ENCODE assay signal across 8 mouse cellular contexts in genomic region chr11:29180657-29181056, GRCm38 (mm10). TPM values are rescaled to one million over a fixed set of nuclear protein-coding genes. Genes with fewer than 3 reads are reported as not detected.
DNase-seq lines count a peak whose midpoint lies in the region; ATAC-seq lines count a peak whose summit lies in the region.

No protein-coding gene starts in this region.

- WGBS in forebrain, embryonic 14.5 days: 30% methylated on average over 3 of the region's 3 CpGs
- WGBS in forebrain, embryonic 10.5 days: 84% methylated on average over 3 of the region's 3 CpGs
- 64% methylated on average over 3 of the region's 3 CpGs for WGBS in heart, embryonic 14.5 days

- peak; percentile 72 for ATAC-seq in forebrain, embryonic 14.5 days
- ATAC-seq in heart, embryonic 14.5 days (ENCODE audit: insufficient number of reproducible peaks, insufficient read depth, low FRiP score, low read depth): no peak

- DNase-seq in forebrain, embryonic 14.5 days (ENCODE audit: low spot score): peak; percentile 81
- no peak for DNase-seq in forebrain, embryonic 10.5 days (ENCODE audit: extremely low spot score, low spot score)
- peak; percentile 22 for DNase-seq in right cerebral cortex, adult 18-20 months
- DNase-seq in right cerebral cortex, postnatal 25 days: no peak
- peak; percentile 12 for DNase-seq in right cerebral cortex, postnatal 4 days
- no peak for DNase-seq in urinary bladder, postnatal 10 days (ENCODE audit: low spot score)
- no peak for DNase-seq in thymus, postnatal 0 days (ENCODE audit: low spot score)

- no peak overlapping the region for H3K4me2 ChIP-seq in forebrain, embryonic 14.5 days (ENCODE audit: low read length)
- H3K4me2 ChIP-seq in heart, embryonic 14.5 days (ENCODE audit: low read length): no peak overlapping the region

- H3K4me3 ChIP-seq in forebrain, embryonic 14.5 days (ENCODE audit: low read depth, low read length): no peak overlapping the region
- no peak overlapping the region for H3K4me3 ChIP-seq in forebrain, embryonic 10.5 days
- no peak overlapping the region for H3K4me3 ChIP-seq in heart, embryonic 14.5 days (ENCODE audit: control insufficient read depth in 1 of 2, insufficient read depth in 1 of 2, low read depth in 1 of 2, low read length in 2 of 2)

- no peak overlapping the region for H3K27ac ChIP-seq in forebrain, embryonic 14.5 days (ENCODE audit: low read depth, low read length)
- no peak overlapping the region for H3K27ac ChIP-seq in forebrain, embryonic 10.5 days
- peak overlapping the region in 1 of 2 experiments; percentile 29; a peak in 1 of 4 replicates for H3K27ac ChIP-seq in heart, embryonic 14.5 days (replicated peaks in 1 of 2; ENCODE audit: control insufficient read depth in 1 of 2, insufficient read depth in 1 of 2, low read depth in 2 of 2, low read length in 2 of 2)

- peaks cover 22% of the 10 kb centered on the region for H3K36me3 ChIP-seq in forebrain, embryonic 14.5 days (ENCODE audit: control insufficient read depth, insufficient read depth, low read length)
- peaks cover 56% of the 10 kb centered on the region for H3K36me3 ChIP-seq in forebrain, embryonic 10.5 days (replicated peaks)
- peaks cover 44% of the 10 kb centered on the region for H3K36me3 ChIP-seq in heart, embryonic 14.5 days (ENCODE audit: control insufficient read depth, insufficient read depth, low read length)

- H3K9me3 ChIP-seq in forebrain, embryonic 14.5 days (replicated peaks; ENCODE audit: control insufficient read depth, low read length): no peaks in the 10 kb centered on the region
- no peaks in the 10 kb centered on the region for H3K9me3 ChIP-seq in forebrain, embryonic 10.5 days
- no peaks in the 10 kb centered on the region for H3K9me3 ChIP-seq in heart, embryonic 14.5 days (ENCODE audit: control insufficient read depth, low read length)

- no peaks in the 10 kb centered on the region for H3K4me1 ChIP-seq in forebrain, embryonic 14.5 days (ENCODE audit: control insufficient read depth, insufficient read depth, low read length)
- no peaks in the 10 kb centered on the region for H3K4me1 ChIP-seq in forebrain, embryonic 10.5 days
- H3K4me1 ChIP-seq in heart, embryonic 14.5 days (ENCODE audit: control insufficient read depth in 2 of 2, insufficient read depth in 2 of 2, low read length in 2 of 2): peaks cover 4 to 11% of the 10 kb centered on the region in 2 experiments

- H3K27me3 ChIP-seq in forebrain, embryonic 14.5 days (replicated peaks; ENCODE audit: control insufficient read depth, insufficient read depth, low read length): no peaks in the 10 kb centered on the region
- no peaks in the 10 kb centered on the region for H3K27me3 ChIP-seq in forebrain, embryonic 10.5 days (ENCODE audit: poor library complexity, severe bottlenecking)
- no peaks in the 10 kb centered on the region for H3K27me3 ChIP-seq in heart, embryonic 14.5 days (ENCODE audit: control insufficient read depth, insufficient read depth, low read length)

- H3K9ac ChIP-seq in forebrain, embryonic 14.5 days (ENCODE audit: low read length): no peak overlapping the region
- H3K9ac ChIP-seq in heart, embryonic 14.5 days (ENCODE audit: low read length): peak overlapping the region; percentile 30; the same call in 1 of the 2 replicates

RNA-seq across cellular contexts. Expression of gene Ppp4r3b, which starts 8.0 kb away (rescaled TPM):
- 71.1 and 93.5 TPM in 2 replicates for polyA plus RNA-seq in forebrain, embryonic 14.5 days (2014; fragmentation: Nextera tagmentation; extraction: Ambion mirVana)
- 98.6 and 102 TPM in 2 replicates for polyA plus RNA-seq in forebrain, embryonic 10.5 days (2016; fragmentation: Nextera tagmentation; extraction: Ambion mirVana)
- polyA plus RNA-seq in heart, embryonic 14.5 days (2014; fragmentation: Nextera tagmentation; extraction: Ambion mirVana): 38.8 and 40.1 TPM in 2 replicates
- 115 and 124 TPM in 2 replicates for polyA plus RNA-seq in thymus, postnatal 0 days (2015; fragmentation: Nextera tagmentation; extraction: Ambion mirVana)

RNA-seq across cellular contexts. Expression of gene Pnpt1, which starts 50.1 kb away (rescaled TPM):
- polyA plus RNA-seq in forebrain, embryonic 14.5 days (2014; fragmentation: Nextera tagmentation; extraction: Ambion mirVana): 31.0 and 33.2 TPM in 2 replicates
- polyA plus RNA-seq in forebrain, embryonic 10.5 days (2016; fragmentation: Nextera tagmentation; extraction: Ambion mirVana): 42.9 and 49.6 TPM in 2 replicates
- 37.1 and 37.9 TPM in 2 replicates for polyA plus RNA-seq in heart, embryonic 14.5 days (2014; fragmentation: Nextera tagmentation; extraction: Ambion mirVana)
- polyA plus RNA-seq in thymus, postnatal 0 days (2015; fragmentation: Nextera tagmentation; extraction: Ambion mirVana): 36.7 and 39.8 TPM in 2 replicates

Comparison
In these comparisons a context has a peak if more than half of its experiments do, and no peak if none do; other contexts are left out.
1. DNase-seq: peak in forebrain, embryonic 14.5 days (single experiment), right cerebral cortex, adult 18-20 months (single experiment) and right cerebral cortex, postnatal 4 days (single experiment); none in forebrain, embryonic 10.5 days (single experiment), right cerebral cortex, postnatal 25 days (single experiment), urinary bladder, postnatal 10 days (single experiment) and thymus, postnatal 0 days (single experiment).